Mouse (Mus musculus): ENCODE data around the gene Mmadhc. TPM values are rescaled to one million over a fixed set of nuclear protein-coding genes. Genes with fewer than 3 reads are reported as not detected.
A peak's percentile ranks its signal among the peaks of the same experiment; 100 is the strongest.

Gene Mmadhc
- total RNA-seq, 2 experiments from 2014 or later, result 55.5 to 57.5 TPM

DNA sequence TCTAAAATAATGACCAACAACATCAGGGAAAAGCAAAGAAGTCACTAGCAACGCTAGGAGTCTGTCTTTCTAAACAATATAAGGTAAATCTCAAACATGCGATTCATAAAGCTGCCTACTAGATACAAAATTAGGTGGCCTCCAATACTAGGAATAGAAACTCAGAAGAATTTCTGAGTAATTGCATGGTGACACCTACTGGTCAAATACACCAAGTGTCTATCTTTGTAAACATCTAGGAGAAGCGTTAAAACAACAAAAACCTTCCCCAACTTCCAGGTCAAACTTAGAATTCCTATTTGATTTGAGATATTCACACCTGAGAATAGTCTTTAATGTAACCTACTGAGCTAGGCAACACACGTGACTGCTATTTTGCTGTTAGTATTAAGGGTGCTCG, 24.4 kb downstream of the Mmadhc start:
- intact Hi-C loops (cut with DNase I), result loop anchor here (1.0 to 10.0 kb wide), 5 partner anchors 206 to 817 kb away; partner anchors contain the start of genes Epc2 and Lypd6
- peak; percentile 27 to 53 for DNase-seq (ENCODE audit: low spot score in 2 of 2)

DNA sequence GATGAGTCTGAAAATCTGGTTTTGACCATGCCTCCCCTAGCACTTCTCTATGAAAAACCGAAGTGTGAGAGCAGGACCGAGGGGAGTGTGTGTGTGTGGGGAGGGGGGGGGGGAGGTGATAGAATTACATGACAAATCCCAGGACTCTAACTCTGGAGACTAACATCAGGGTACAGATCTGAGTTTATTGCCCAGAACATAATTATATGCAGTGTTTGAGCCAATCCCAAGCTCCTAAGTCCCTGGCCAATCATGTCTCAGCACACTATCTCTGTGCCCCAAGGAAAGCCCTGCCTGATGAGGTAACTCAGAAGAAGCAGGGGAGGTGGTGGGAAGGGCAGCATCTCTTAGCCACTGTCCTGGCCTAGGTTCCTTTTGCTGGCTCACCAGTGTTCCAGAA, 28.1 kb downstream of the Mmadhc start:
- intact Hi-C loops (cut with DNase I), result no loop called here
- DNase-seq (ENCODE audit: low spot score in 2 of 2), result no peak

DNA sequence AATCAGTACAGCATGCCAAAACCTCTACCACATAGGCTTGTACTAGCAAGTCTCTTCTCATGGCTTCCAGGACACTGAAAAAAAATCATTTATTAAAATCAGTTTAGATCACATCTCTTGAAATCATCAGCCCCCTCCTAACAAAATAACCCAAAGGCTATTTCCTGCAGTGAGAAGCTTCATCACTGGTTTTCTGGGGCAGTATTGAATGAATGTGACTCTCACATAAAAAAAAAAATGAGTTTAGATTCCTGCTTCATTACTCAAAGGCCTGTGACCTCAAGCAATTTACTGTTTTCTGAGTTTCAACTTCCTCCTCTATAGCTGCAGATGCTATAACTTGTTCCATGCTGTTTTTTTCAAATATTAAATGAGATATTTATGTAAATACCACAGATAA, 29.6 kb downstream of the Mmadhc start:
- no peak for DNase-seq (ENCODE audit: low spot score in 2 of 2)
- intact Hi-C loops (cut with DNase I), result no loop called here

DNA sequence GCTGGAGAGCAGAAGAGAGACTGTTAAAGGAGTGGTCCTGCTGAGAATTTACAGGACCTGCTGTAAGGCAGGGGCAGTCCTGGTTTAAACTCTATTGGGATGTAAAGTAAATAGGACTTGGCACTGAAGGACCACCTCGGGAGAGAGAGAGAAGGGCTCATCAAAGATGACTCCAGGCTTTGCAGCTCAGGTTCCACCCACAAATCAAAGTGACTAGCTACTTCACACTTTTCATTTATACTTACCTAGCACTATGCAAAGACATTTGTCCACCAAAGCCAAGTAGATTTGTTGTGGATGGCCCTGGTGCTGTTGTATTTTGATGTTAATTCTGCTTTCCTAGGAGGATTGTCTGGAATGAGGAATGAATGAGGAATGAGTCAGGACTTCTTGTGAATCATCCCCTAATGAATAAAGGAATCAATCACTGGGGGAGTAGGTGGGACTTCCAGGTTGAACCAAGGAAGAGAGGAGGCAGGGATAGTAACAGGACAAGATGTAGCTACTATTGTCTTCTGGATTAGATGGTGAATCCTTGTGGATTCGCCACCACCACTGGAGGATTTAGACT, 31.3 kb downstream of the Mmadhc start:
- intact Hi-C loops (cut with DNase I), result no loop called here

DNA sequence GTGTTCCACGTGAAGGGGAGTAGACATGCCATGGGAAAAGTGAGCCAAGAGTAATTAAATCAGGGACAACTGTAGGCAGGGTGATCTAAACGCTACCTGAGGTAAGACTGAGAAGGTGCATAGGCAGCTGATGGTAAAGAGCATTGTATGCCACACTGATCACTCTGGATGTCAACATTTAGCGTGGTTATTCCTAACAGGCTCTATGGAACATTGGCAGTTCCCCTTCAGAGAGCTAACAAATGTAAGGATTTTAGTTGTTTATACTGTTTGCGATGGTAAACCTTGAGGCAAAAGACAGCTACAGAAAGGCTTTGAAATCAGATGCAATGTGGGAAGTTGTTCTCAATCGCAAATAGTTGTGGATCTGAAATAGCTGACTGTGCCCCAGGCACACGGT, 32.5 kb downstream of the Mmadhc start:
- intact Hi-C loops (cut with DNase I), result no loop called here

More for the DNA sequence above, 31.3 kb downstream of the Mmadhc start:
- DNase-seq (ENCODE audit: low spot score in 2 of 2), result no peak

DNA sequence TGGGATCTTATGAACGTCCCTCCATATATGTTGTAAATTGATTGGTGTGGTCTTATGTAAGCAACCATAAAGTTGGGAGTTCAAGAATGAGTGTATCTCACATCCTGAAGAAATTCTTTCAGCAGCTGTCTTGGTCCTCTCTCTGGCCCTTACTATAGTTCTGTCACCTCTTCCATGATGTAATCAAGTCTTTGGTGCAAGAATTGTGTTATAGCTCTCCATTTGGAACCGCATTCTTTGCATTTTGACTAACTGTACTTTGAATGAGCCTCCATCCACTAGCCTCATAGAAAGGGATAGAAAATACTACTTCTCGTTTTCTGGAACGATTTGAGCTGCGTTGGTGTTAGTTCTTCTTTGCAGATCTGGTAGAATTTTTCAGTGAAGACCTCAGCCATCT, 41.6 kb downstream of the Mmadhc start:
- DNase-seq (ENCODE audit: low spot score in 2 of 2), result no peak
- intact Hi-C loops (cut with DNase I), result no loop called here

More for the DNA sequence above, 32.5 kb downstream of the Mmadhc start:
- no peak for DNase-seq (ENCODE audit: low spot score in 2 of 2)

DNA sequence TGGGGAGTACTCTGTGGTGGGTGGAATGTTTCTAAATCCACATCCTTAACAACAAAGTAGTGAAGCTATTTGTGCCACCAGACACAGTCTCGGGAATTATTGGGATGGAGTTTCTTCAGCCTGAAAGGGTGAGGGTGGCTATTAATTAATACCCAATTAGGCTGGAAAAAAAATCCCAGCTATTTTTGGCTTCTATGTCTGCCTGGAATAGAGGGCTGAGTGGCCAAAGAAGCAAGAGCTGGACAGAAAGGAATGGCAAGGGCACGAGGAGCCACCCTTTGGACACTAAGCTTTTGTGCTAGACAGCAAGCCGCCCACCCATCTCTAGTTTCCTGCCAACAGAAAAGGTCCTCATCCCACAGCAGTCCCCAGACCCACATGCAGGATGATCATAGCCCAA, 48.0 kb downstream of the Mmadhc start:
- DNase-seq (ENCODE audit: low spot score in 2 of 2), result no peak
- intact Hi-C loops (cut with DNase I), result no loop called here

DNA sequence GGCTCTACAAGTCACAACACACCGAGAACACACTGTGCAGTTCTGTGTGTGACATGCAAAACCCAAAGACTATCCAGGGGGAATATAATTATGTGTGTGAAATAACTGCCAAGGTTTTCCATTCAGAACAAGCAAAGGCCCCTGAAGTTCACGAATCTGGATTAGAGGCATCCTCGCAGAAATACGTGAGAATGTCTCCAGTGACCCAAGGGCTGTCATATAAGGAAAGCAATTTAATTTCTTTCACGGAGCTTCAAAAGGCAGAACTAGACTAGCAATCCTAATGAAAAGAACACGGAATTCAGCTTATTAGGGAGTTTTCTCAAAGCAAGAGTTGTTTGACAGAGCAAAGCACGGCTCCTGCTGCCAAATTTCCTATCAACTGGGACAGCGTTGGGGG, 63.1 kb downstream of the Mmadhc start:
- intact Hi-C loops (cut with DNase I), result no loop called here
- DNase-seq (ENCODE audit: low spot score in 2 of 2), result no peak

Other genes starting within 250 kb of the Mmadhc start
- 10 to 100 TPM; 20.3 to 23.8 TPM for gene Lypd6, start 230.4 kb downstream of the Mmadhc start, total RNA-seq (2021)